ENCODE assay signal across 22 mouse cellular contexts in genomic region chr16:79394425-79394824, GRCm38 (mm10).
"Had no signal": no experiment of that assay in that cellular context is flagged by ENCODE, and none has a peak within 500 bp of the region (broad histone marks: within the 10 kb centered on the region; RNA-seq: fewer than 3 reads in every experiment).

No protein-coding gene starts in this region.

- H3K9me3 ChIP-seq: limb, embryonic 10.5 days; limb, embryonic 13.5 days; liver, embryonic 12.5 days; liver, embryonic 15.5 days; lung, embryonic 15.5 days; neural tube, embryonic 12.5 days; neural tube, embryonic 15.5 days had no signal

- H3K9ac ChIP-seq: limb, embryonic 13.5 days; liver, embryonic 12.5 days; liver, embryonic 15.5 days; lung, embryonic 15.5 days; neural tube, embryonic 12.5 days; neural tube, embryonic 15.5 days had no signal

- H3K4me3 ChIP-seq: layer of hippocampus, adult 2 months; limb, embryonic 10.5 days; limb, embryonic 13.5 days; liver, embryonic 12.5 days; liver, embryonic 15.5 days; lung, embryonic 15.5 days; megakaryocyte, embryonic 14.5 days; neural tube, embryonic 12.5 days; neural tube, embryonic 15.5 days had no signal

- H3K4me1 ChIP-seq: limb, embryonic 10.5 days; limb, embryonic 13.5 days; liver, embryonic 12.5 days; liver, embryonic 15.5 days; lung, embryonic 15.5 days; megakaryocyte, embryonic 14.5 days; neural tube, embryonic 12.5 days; neural tube, embryonic 15.5 days had no signal

- ATAC-seq: intestine, postnatal 0 days; liver, embryonic 12.5 days had no signal

- H3K27me3 ChIP-seq: limb, embryonic 13.5 days; liver, embryonic 12.5 days; liver, embryonic 15.5 days; lung, embryonic 15.5 days; megakaryocyte, embryonic 14.5 days; neural tube, embryonic 12.5 days; neural tube, embryonic 15.5 days had no signal

- DNase-seq: kidney, adult 2 months; kidney, postnatal 25 days; layer of hippocampus, adult 9-11 months; liver; lung, adult 18-20 months; lung, postnatal 10 days; lung, postnatal 36 days; retina, postnatal 1 day; right cerebral cortex, postnatal 25 days; thymus, adult 2 months; thymus, postnatal 25 days had no signal

- H3K4me2 ChIP-seq: limb, embryonic 13.5 days; liver, embryonic 12.5 days; liver, embryonic 15.5 days; lung, embryonic 15.5 days; neural tube, embryonic 12.5 days; neural tube, embryonic 15.5 days had no signal

- H3K27ac ChIP-seq: kidney, postnatal 0 days; layer of hippocampus, adult 2 months; limb, embryonic 10.5 days; limb, embryonic 13.5 days; liver, embryonic 12.5 days; liver, embryonic 15.5 days; lung, embryonic 15.5 days; neural tube, embryonic 12.5 days; neural tube, embryonic 15.5 days had no signal

- H3K36me3 ChIP-seq: limb, embryonic 10.5 days; limb, embryonic 13.5 days; liver, embryonic 12.5 days; liver, embryonic 15.5 days; lung, embryonic 15.5 days; neural tube, embryonic 12.5 days; neural tube, embryonic 15.5 days had no signal
